Mouse (Mus musculus): ENCODE data around the gene Lrriq4. TPM values are rescaled to one million over a fixed set of nuclear protein-coding genes. Genes with fewer than 3 reads are reported as not detected.

The Lrriq4 gene
- polyA plus RNA-seq, 1 experiment from 2014 or later: not detected

DNA sequence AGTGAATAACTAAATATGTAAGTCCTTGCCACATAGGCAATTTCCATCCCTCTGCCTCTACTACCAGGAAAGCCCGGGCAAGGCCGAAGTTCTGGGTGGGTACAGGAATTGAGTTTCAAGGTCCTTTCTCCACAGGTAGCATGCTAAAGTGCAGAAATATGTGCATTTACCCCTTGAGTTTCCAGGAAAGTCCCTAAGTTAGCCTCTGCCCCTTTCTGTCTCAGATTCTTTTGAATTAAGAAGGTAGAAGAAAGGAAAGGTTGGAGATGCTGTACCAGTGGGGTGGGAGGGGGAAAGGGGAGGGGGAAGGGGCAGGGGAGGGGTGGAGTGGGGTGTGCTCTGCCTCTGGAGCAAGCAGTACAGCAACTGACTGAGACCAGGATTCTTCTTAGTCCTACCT lies 4.2 kb downstream of the Lrriq4 start:
- Histone ChIP-seq H3K36me3 (ENCODE audit: control insufficient read depth, insufficient read depth) (no peaks in the 10 kb centered on the region), H3K4me2 (ENCODE audit: low read depth, low read length) (no peak overlapping the region), H3K27ac (ENCODE audit: low read length) (no peak overlapping the region), H3K9ac (ENCODE audit: low read length) (no peak overlapping the region), H3K27me3 (ENCODE audit: control insufficient read depth, insufficient read depth, low read length) (peaks cover 13% of the 10 kb centered on the region), H3K4me1 (ENCODE audit: control insufficient read depth, insufficient read depth, low read length) (peaks cover 6% of the 10 kb centered on the region; the same call in 1 of the 2 replicates), H3K9me3 (replicated peaks; ENCODE audit: control insufficient read depth, low read length) (no peaks in the 10 kb centered on the region), H3K4me3 (ENCODE audit: low read length) (no peak overlapping the region)
- WGBS: 94% methylated on average over 2 of the region's 2 CpGs
- ATAC-seq (replicated peaks; ENCODE audit: extremely low read depth, insufficient read depth, low FRiP score): no peak

DNA sequence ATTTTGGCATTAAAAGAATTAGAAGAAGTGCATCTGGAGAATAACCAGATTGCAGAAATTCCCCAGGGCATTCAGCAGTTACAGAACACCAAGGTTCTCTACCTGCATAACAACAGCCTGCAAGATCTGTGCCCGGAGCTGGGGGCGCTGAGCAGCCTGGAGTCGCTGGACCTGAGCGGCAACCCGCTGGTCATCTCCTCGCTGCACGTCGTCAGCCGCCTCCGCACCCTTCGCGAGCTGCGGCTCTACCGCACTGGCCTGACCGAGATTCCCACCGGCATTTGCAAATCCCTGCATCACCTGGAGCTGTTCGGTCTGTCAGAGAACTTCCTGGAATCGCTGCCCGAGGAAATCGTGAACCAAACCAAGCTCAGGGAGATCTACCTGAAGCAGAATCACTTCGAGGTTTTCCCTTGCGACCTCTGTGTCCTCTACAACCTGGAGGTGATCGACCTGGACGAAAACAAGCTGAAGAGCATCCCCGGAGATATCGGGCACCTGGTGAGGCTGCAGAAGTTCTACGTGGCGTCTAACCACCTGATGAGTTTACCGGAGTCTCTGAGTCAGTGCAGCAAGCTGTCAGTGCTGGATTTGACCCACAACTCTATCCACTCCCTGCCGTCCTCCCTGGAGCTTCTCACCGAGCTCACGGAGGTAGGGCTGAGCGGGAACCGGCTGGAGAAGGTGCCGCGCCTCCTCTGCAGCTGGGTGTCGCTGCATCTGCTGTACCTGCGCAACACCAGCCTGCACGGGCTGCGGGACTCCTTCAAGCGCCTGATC lies 5.9 kb downstream of the Lrriq4 start:
- Histone ChIP-seq H3K9ac (ENCODE audit: low read length) (peak overlapping the region; percentile 5; the same call in 1 of the 2 replicates), H3K4me2 (ENCODE audit: low read depth, low read length) (peak overlapping the region; percentile 78), H3K9me3 (replicated peaks; ENCODE audit: control insufficient read depth, low read length) (no peaks in the 10 kb centered on the region), H3K4me1 (ENCODE audit: control insufficient read depth, insufficient read depth, low read length) (peaks cover 6% of the 10 kb centered on the region; the same call in 1 of the 2 replicates), H3K36me3 (ENCODE audit: control insufficient read depth, insufficient read depth) (no peaks in the 10 kb centered on the region), H3K27ac (ENCODE audit: low read length) (no peak overlapping the region), H3K27me3 (ENCODE audit: control insufficient read depth, insufficient read depth, low read length) (peaks cover 13% of the 10 kb centered on the region), H3K4me3 (ENCODE audit: low read length) (peak overlapping the region; percentile 45)
- peak; percentile 55; the same call in 1 of the 2 replicates for ATAC-seq (replicated peaks; ENCODE audit: extremely low read depth, insufficient read depth, low FRiP score)
- 1% methylated on average over 41 of the region's 41 CpGs for WGBS

DNA sequence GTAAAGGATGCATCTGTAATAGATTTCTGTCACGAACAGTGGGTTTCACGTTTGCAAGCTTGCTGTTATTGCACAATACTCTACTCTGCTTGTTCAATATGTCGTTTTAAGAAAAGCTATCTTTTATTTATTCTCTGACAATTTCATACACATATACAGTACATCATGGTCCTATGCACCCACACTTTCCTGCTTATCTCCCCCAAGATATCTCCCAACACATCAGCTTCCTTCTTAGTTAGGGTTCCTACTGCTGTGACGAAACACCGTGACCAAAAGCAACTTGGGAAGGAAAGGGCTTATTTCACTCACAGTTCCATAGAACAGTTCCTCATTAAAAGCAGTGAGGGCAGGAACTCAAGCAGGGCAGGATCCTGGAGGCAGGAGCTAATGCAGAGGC lies 11.6 kb downstream of the Lrriq4 start:
- no peaks in the 10 kb centered on the region for H3K36me3 ChIP-seq (ENCODE audit: control insufficient read depth, insufficient read depth)
- H3K27ac ChIP-seq (ENCODE audit: low read length): no peak overlapping the region
- no peak overlapping the region for H3K9ac ChIP-seq (ENCODE audit: low read length)
- ATAC-seq (replicated peaks; ENCODE audit: extremely low read depth, insufficient read depth, low FRiP score): no peak
- H3K4me1 ChIP-seq (ENCODE audit: control insufficient read depth, insufficient read depth, low read length): no peaks in the 10 kb centered on the region
- peaks cover 3% of the 10 kb centered on the region; the same call in 1 of the 2 replicates for H3K27me3 ChIP-seq (ENCODE audit: control insufficient read depth, insufficient read depth, low read length)
- H3K4me2 ChIP-seq (ENCODE audit: low read depth, low read length): no peak overlapping the region
- H3K9me3 ChIP-seq (replicated peaks; ENCODE audit: control insufficient read depth, low read length): no peaks in the 10 kb centered on the region
- WGBS: 81% methylated on average over 5 of the region's 5 CpGs
- H3K4me3 ChIP-seq (ENCODE audit: low read length): no peak overlapping the region

DNA sequence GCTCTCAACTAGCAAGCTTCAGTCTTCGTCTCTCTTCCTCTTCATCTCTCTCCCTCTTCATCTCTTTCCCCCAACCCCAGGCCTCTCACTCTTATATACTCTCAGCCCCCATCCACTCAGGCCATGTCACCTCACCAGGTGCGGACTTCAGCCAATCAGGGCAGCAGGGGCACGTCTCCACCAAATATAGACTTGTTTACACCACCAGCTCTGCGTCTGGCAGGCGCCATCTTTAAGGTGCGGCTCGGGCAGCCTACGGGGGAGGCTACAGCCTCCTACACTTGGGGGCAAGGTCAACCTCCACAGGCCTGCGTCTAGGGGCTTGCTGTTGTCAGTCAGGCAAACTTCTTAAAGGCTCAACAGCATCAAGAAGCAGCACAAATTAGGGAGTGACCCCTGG lies 14.2 kb downstream of the Lrriq4 start:
- Histone ChIP-seq H3K4me1 (ENCODE audit: control insufficient read depth, insufficient read depth, low read length) (no peaks in the 10 kb centered on the region), H3K27ac (ENCODE audit: low read length) (no peak overlapping the region), H3K9me3 (replicated peaks; ENCODE audit: control insufficient read depth, low read length) (no peaks in the 10 kb centered on the region), H3K27me3 (ENCODE audit: control insufficient read depth, insufficient read depth, low read length) (no peaks in the 10 kb centered on the region), H3K4me3 (ENCODE audit: low read length) (no peak overlapping the region), H3K36me3 (ENCODE audit: control insufficient read depth, insufficient read depth) (no peaks in the 10 kb centered on the region), H3K4me2 (ENCODE audit: low read depth, low read length) (no peak overlapping the region), H3K9ac (ENCODE audit: low read length) (no peak overlapping the region)
- 79% methylated on average over 9 of the region's 9 CpGs for WGBS
- no peak for ATAC-seq (replicated peaks; ENCODE audit: extremely low read depth, insufficient read depth, low FRiP score)

DNA sequence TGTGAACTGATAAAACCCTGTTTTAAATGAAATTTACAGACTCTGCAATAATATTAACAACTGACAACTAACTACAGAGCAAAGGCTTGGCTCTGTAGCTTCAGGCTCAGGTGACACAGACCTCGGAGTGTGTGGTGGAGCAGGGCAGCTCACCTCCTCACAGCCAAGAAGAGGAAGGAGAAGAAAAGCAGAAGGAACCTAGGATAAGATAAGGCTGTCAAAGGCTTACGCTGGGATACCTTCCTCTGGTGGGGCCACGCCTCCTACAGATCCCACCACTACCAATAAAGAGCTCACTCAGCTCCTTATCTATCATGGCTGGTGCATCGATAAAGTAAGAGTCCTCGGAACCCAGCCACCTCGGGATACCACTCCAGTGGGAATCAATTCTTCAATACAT lies 38.9 kb downstream of the Lrriq4 start:
- Histone ChIP-seq H3K27ac (ENCODE audit: low read length) (no peak overlapping the region), H3K4me3 (ENCODE audit: low read length) (no peak overlapping the region), H3K36me3 (ENCODE audit: control insufficient read depth, insufficient read depth) (no peaks in the 10 kb centered on the region), H3K27me3 (ENCODE audit: control insufficient read depth, insufficient read depth, low read length) (no peaks in the 10 kb centered on the region), H3K4me1 (ENCODE audit: control insufficient read depth, insufficient read depth, low read length) (no peaks in the 10 kb centered on the region), H3K9ac (ENCODE audit: low read length) (no peak overlapping the region), H3K9me3 (replicated peaks; ENCODE audit: control insufficient read depth, low read length) (no peaks in the 10 kb centered on the region), H3K4me2 (ENCODE audit: low read depth, low read length) (no peak overlapping the region)
- 30% methylated on average over 6 of the region's 6 CpGs for WGBS
- ATAC-seq (replicated peaks; ENCODE audit: extremely low read depth, insufficient read depth, low FRiP score): no peak

DNA sequence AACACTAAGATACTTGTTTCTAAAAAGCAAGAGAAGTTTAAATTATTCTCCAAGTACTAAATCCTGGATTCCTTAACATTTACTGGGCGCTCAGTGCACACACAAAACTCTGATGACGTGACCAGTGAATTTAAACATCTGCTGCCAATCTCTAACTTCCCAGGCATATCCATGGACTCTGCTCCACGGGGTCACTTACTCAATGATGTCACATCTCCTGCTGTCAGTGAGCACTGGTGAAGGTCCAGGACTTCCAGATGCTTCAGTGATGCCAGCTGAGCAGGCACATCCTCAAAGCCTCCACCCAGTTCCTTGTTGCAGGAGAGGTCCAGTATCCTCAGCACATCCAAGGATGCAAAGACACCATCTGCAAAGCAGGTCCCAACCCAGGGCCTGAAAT lies 42.9 kb downstream of the Lrriq4 start:
- no peak overlapping the region for H3K4me2 ChIP-seq (ENCODE audit: low read depth, low read length)
- no peaks in the 10 kb centered on the region for H3K9me3 ChIP-seq (replicated peaks; ENCODE audit: control insufficient read depth, low read length)
- 57% methylated on average over 3 of the region's 3 CpGs for WGBS
- no peak overlapping the region for H3K9ac ChIP-seq (ENCODE audit: low read length)
- no peak overlapping the region for H3K4me3 ChIP-seq (ENCODE audit: low read length)
- no peaks in the 10 kb centered on the region for H3K36me3 ChIP-seq (ENCODE audit: control insufficient read depth, insufficient read depth)
- ATAC-seq (replicated peaks; ENCODE audit: extremely low read depth, insufficient read depth, low FRiP score): no peak
- no peaks in the 10 kb centered on the region for H3K4me1 ChIP-seq (ENCODE audit: control insufficient read depth, insufficient read depth, low read length)
- no peaks in the 10 kb centered on the region for H3K27me3 ChIP-seq (ENCODE audit: control insufficient read depth, insufficient read depth, low read length)
- H3K27ac ChIP-seq (ENCODE audit: low read length): no peak overlapping the region

DNA sequence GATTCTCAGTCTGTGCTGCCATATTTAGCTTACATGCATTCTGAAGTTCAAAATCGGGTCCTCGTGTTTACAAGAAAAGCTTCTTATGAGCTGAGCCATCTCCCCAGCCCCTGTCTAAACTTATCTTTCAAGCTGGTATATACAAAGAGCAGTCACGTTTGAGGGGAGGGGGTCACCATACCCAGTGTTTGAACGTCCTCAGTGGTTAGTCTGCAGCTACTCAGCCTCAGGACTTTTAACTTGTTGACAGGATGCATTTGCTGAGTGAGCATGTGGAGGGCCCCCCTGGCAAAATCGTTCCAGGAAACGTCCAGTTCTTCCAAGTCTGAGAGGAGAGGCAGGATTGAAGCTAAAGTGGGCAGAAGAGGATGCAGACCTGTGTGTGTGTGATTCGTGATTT lies 46.7 kb downstream of the Lrriq4 start:
- H3K9ac ChIP-seq (ENCODE audit: low read length): no peak overlapping the region
- no peaks in the 10 kb centered on the region for H3K27me3 ChIP-seq (ENCODE audit: control insufficient read depth, insufficient read depth, low read length)
- H3K4me2 ChIP-seq (ENCODE audit: low read depth, low read length): no peak overlapping the region
- no peak overlapping the region for H3K27ac ChIP-seq (ENCODE audit: low read length)
- no peaks in the 10 kb centered on the region for H3K9me3 ChIP-seq (replicated peaks; ENCODE audit: control insufficient read depth, low read length)
- no peak overlapping the region for H3K4me3 ChIP-seq (ENCODE audit: low read length)
- no peaks in the 10 kb centered on the region for H3K4me1 ChIP-seq (ENCODE audit: control insufficient read depth, insufficient read depth, low read length)
- 27% methylated on average over 7 of the region's 7 CpGs for WGBS
- no peak for ATAC-seq (replicated peaks; ENCODE audit: extremely low read depth, insufficient read depth, low FRiP score)
- H3K36me3 ChIP-seq (ENCODE audit: control insufficient read depth, insufficient read depth): no peaks in the 10 kb centered on the region

DNA sequence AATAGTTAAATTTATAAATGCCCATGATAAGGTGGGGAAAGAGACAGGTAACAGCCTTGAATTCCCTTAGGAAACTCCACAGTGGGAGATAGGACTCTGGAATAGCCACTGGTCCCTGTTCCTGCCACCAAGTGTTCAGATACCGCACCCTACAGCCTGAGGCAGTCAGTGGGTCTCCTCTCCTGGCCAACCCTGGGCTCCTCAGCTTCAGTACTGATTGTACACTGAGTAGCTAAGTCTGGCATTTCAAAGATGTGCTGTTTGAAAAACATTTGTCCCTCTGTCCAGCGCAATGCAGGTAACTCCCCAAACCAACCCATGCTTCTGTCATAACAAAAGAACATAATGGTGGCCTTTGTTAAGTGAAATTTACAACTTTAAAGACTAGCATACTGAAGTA lies 51.4 kb downstream of the Lrriq4 start:
- WGBS: 93% methylated on average over 2 of the region's 2 CpGs
- no peaks in the 10 kb centered on the region for H3K27me3 ChIP-seq (ENCODE audit: control insufficient read depth, insufficient read depth, low read length)
- no peak overlapping the region for H3K4me3 ChIP-seq (ENCODE audit: low read length)
- H3K4me2 ChIP-seq (ENCODE audit: low read depth, low read length): no peak overlapping the region
- no peak for ATAC-seq (replicated peaks; ENCODE audit: extremely low read depth, insufficient read depth, low FRiP score)
- no peak overlapping the region for H3K9ac ChIP-seq (ENCODE audit: low read length)
- no peaks in the 10 kb centered on the region for H3K36me3 ChIP-seq (ENCODE audit: control insufficient read depth, insufficient read depth)
- H3K27ac ChIP-seq (ENCODE audit: low read length): no peak overlapping the region
- no peaks in the 10 kb centered on the region for H3K4me1 ChIP-seq (ENCODE audit: control insufficient read depth, insufficient read depth, low read length)
- H3K9me3 ChIP-seq (replicated peaks; ENCODE audit: control insufficient read depth, low read length): no peaks in the 10 kb centered on the region

DNA sequence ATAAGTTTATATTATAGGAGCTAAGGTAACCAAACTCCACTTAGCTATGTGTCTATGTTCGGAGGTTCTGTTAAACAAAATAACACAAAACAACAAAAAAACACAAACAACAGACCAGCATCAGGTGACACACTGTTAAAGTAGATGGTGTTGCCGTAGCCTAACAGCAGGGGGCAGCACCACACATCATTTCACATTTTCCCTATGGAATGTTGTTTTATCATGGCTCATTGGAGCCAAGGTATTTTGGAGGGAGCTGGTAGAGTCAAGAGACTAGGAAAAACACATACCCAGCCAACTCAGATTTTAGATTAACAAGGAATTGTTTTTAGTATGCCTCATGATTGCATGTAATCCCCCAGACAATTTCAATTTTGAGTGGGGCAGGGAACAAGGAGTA lies 52.0 kb downstream of the Lrriq4 start:
- no peak overlapping the region for H3K4me2 ChIP-seq (ENCODE audit: low read depth, low read length)
- WGBS: 13% methylated on average over 2 of the region's 2 CpGs
- H3K27me3 ChIP-seq (ENCODE audit: control insufficient read depth, insufficient read depth, low read length): no peaks in the 10 kb centered on the region
- no peak overlapping the region for H3K4me3 ChIP-seq (ENCODE audit: low read length)
- no peak overlapping the region for H3K9ac ChIP-seq (ENCODE audit: low read length)
- ATAC-seq (replicated peaks; ENCODE audit: extremely low read depth, insufficient read depth, low FRiP score): no peak
- no peaks in the 10 kb centered on the region for H3K36me3 ChIP-seq (ENCODE audit: control insufficient read depth, insufficient read depth)
- H3K4me1 ChIP-seq (ENCODE audit: control insufficient read depth, insufficient read depth, low read length): no peaks in the 10 kb centered on the region
- no peak overlapping the region for H3K27ac ChIP-seq (ENCODE audit: low read length)
- H3K9me3 ChIP-seq (replicated peaks; ENCODE audit: control insufficient read depth, low read length): no peaks in the 10 kb centered on the region
